Mouse (Mus musculus) liver, embryonic 14.5 days (tissue): ENCODE measurements around the gene Tmtc2.

ENCODE experiments used
- CTCF ChIP-seq: IDR thresholded peaks from 2 replicates; pipeline ENCODE4 v1.5.1; 2016; ENCODE audit warnings: antibody characterized with exemption, low read depth, control low read depth
- EP300 ChIP-seq: IDR thresholded peaks from 2 replicates; pipeline ENCODE4 v1.6.1; 2016; ENCODE audit warnings: antibody characterized with exemption, low read depth

GRCm38 (mm10) chr10:105423187-105423586 lies 151.1 kb downstream of the Tmtc2 start:
- no peak for TF ChIP-seq EP300
- TF ChIP-seq CTCF = no peak
